Mouse (Mus musculus) brain, embryonic 14.5 days (tissue): ENCODE results near the gene Gm8994. TPM values are rescaled to one million over a fixed set of nuclear protein-coding genes. Genes with fewer than 3 reads are reported as not detected.
A peak's percentile ranks its signal among the peaks of the same experiment; 100 is the strongest.
"Not testable (repeated sequence)": the region's sequence is repeated elsewhere in the genome, so short reads cannot be mapped to it uniquely, and the experiment has no call there.

Experiments used
- DNase-seq: peaks from one replicate; pipeline ENCODE4 v3.0.0-alpha.2; 2011; ENCODE audit warnings: low read depth
- CTCF ChIP-seq: fragments of 200-500 bp; IDR thresholded peaks from 2 replicates; pipeline ENCODE4 v1.5.1; 2012; ENCODE audit warnings: inconsistent platforms, mild to moderate bottlenecking, moderate library complexity, borderline replicate concordance; ENCODE audit not compliant: insufficient read depth, insufficient read length; ENCODE audit errors: extremely low read depth
- POLR2A ChIP-seq: fragments of 200-500 bp; IDR thresholded peaks from 2 replicates; pipeline ENCODE4 v1.6.1; 2012; ENCODE audit warnings: mild to moderate bottlenecking, inconsistent platforms, borderline replicate concordance; ENCODE audit not compliant: poor library complexity, insufficient read depth, insufficient read length, severe bottlenecking; ENCODE audit errors: extremely low read depth
- polyA plus RNA-seq: library from polyadenylated mRNA; depleted of rRNA; stranded (reverse); fragments of >200 nt; gene quantifications from 2 replicates; pipeline ENCODE4 v1.2.3, GENCODE M21; 2012; rRNA removed

Gm8994 gene
- polyA plus RNA-seq: not detected in 2 replicates

DNA sequence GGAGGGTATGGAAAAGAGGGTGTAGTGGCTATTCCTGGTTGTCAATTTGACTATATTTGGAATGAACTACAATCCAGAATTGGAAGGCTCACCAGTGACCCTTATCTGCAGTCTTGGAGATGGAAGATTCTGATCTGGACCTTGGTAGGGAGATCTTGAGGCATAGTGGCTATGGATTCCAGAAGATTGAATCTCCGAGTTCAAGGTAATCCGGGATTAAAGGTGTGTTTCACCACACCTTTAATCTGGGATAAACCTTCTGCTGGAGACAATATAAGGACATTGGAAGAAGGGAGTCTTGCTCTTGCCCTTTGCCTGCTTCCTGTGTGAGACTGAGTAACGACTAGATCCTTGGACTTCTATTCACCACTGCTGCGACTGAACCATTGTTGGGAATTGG is at the start of gene Gm8994:
Gene Gm8994, plus strand, starts transcription at position 301 of the 400 bp plus-strand sequence.
- DNase-seq: not testable (repeated sequence)

DNA sequence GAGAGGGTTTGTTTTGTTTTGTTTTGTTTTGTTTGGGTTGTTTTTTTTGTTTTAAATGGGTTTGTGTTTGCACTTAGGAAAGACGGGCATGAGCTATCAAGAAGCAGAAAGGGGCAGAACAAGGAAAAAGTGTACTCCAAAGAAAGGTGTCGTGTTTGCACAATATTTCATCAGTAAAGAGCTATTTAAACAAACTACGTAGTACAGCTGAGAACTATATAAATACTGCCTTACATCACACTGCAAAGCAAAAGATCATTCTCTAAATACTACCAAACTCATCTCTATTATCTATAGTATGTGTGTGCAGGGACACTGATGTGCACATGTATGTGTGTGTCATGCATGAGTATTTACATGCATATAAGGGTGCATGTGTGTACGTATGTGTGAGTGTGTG is 49.7 kb upstream of the Gm8994 start:
- TF ChIP-seq POLR2A (no peak), CTCF (no peak)
- DNase-seq: no peak

DNA sequence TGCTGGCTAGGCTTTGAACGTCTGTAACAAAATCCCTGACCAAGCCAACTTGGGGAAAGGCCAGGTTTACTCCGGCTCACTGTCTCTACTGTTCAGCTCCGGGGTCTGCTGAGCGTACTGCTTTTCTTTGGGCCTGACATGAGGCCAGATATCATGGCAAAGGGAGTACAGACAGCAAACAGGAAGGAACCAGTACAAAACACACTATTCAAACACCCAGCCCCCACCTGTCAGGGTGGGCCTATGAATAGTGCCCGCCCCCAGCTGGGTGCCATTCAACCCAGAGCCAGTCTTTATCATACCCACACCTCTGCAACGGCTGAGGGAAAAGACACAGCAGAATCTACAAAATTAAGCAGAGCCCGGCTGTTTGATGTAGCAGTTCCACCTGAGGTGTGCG is 42.8 kb upstream of the Gm8994 start:
- peak; percentile 34 for DNase-seq
- no peak for TF ChIP-seq POLR2A
- TF ChIP-seq CTCF: no peak

DNA sequence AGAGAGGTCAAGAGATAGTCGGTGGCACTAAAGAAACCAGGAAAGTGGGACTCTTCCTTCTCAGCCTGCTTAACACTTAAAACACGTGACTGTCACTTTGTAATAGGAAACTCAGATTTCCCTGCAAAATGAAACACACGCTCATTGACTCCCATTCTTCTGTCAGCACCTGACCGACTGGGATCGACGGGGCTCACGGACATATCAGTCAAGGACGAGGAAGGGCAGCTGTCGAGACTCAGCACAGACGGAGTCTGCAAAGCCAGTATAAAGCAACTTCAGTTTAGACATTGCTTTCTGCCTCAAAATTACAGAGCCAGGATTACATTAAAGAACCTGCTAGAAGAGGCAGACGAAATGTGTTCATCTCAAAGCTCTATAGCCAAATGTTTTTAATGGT is 41.2 kb upstream of the Gm8994 start:
- TF ChIP-seq CTCF: no peak
- TF ChIP-seq POLR2A: no peak

DNA sequence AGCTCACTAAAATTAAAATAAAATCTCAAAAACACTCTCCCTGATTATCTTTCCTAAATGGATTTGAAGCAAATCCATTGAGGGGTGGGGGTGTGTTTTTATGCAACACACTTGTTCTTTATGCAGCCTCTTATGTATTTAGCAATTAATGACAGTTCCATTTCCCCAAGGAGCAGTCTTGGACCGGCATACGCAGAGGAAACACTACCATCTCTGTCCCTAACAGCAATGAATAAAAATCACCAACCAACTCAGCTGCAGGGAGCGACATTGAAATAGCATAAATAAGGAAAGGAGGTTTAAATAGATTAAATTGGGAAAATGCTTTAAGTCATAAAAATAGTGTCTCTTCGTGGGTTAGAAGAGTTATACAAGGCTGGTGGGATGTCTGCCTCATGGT is 40.8 kb upstream of the Gm8994 start:
- TF ChIP-seq CTCF (no peak), POLR2A (no peak)
- DNase-seq: peak; percentile 45

More for the DNA sequence above, 41.2 kb upstream of the Gm8994 start:
- no peak for DNase-seq

DNA sequence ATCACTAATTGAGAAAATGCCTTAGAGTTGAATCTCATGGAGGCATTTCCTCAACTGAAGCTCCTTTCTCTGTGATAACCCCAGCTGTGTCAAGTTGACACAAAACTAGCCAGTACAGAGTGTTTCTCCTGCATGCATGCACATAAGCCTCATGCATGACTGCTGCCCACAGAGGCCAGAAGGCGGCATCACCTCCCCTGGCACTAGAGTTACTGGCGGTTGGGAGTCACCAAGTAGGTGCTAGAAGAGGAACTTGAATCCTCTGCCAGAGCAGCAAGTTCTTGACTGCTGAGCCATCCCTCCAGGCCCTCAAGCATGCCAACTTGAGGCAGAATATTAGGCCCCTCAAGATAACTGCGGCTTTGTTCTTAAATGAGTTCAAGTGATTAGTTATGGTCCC is 35.9 kb upstream of the Gm8994 start:
- TF ChIP-seq POLR2A: no peak
- TF ChIP-seq CTCF: no peak
- DNase-seq: no peak

DNA sequence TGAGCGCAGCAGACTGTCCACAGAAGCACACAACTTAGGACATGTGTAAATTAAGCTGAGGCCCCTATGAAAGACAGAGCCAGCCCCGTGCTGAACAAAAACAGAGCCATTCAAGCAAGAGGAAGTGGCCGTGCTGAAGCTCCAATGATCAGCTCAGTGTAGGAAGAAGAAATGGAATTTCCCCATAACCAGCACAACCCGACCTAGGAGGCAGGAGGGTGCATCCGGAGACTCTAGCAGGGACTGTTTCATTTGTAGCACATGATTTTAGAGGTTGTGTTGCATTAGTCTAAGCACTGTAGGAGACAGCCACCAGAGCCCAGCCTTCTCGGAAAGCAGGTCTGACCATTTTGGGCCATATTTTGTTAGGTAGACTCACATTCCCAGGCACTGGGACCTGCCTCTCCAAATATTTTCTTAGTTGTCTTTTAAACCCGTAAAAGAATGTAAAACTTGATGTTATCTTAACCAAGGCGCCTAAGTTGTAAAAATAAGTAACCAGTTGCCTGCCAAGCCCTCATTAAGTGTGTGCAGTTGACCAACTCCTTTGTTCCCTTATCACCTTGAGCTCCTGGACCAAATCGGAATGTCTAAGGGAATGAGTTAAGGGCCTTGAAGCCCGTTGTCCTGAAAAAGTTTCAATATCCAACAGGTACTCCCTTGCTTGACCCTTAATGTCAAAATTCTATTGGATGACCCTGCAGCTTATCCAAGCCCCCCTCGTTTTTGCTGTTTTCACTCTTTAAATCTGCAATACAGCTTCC is 35.2 kb upstream of the Gm8994 start:
- TF ChIP-seq CTCF: no peak
- TF ChIP-seq POLR2A: no peak
- DNase-seq: no peak

DNA sequence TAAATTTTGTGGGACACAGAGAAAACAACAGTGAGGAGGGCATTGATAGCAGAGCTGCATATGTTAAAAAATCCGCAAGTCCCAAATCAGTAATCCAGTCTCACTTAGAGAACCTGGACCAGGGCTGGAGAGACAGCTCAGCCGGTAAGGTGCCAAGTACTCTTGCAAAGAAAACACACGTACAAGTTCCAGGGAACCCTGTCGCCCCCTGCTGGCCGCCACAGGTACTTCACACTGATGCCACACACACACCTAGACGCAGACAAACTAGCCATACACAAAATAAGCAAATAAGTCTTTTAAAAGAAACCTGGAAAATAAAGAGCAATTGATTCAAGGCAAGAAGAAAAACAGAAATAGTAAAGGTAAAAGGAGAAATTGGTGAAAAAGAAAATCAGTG is 33.6 kb upstream of the Gm8994 start:
- DNase-seq: no peak
- TF ChIP-seq POLR2A (no peak), CTCF (peak; percentile 44; the same call in 1 of the 2 replicates)

DNA sequence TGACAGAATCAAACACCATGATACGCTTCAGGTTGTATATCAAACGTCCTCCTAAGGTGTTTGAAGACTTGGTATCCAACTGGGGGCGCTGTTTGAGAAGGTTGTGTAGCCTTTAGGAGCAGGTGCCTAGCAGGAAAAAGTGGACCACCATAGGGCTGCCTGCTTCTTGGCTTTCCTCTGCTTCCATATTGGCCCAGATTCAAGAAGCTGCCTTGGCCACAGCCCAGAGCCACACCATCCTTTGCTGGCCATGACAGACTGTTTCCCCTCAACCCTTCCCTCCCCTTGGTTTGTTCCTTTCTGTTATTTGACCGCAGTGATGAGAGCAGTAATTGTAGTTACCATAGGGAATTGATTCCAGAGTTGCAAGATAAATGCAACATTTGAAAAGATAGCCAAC is 31.5 kb upstream of the Gm8994 start:
- DNase-seq: peak; percentile 49
- TF ChIP-seq POLR2A: no peak
- TF ChIP-seq CTCF: no peak

DNA sequence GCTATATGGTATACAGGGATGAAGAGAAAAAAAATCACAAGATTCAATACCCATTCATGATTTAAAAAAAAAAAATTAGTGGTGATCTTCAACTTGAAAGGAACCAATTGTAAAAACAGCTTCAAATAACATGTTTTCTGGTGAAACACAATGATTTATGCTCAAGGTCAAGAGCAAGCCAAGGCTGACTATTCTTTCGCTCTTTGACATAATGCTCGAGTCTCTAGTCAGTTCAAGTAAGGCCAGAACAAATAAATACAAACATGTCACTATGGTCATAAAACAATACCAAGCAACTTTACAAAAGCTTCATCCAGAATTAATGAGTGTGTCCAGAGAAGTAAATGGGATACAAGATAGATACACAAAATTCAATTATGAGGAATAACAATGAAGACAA is 31.1 kb upstream of the Gm8994 start:
- no peak for DNase-seq
- TF ChIP-seq POLR2A: no peak
- no peak for TF ChIP-seq CTCF

DNA sequence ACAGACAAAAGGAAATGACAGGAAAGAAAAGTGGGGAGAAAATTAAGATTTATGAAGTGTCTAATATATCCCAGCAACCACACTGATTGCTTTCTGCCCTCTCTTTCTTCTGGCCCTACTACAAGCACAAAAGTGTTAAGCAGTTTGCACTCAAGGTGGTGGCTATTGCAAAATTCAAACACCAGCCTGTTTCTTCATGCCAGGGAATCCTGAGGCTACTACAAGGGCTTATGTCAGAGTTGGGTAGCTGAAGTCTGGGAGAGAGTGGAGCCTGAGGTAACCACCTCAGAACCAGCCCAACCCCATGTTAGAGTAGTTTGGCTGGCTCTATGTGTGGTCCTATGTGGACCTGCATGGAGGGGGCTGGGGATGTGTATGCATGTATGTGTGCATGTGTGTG is 23.8 kb upstream of the Gm8994 start:
- TF ChIP-seq CTCF (no peak), POLR2A (no peak)
- DNase-seq: no peak

DNA sequence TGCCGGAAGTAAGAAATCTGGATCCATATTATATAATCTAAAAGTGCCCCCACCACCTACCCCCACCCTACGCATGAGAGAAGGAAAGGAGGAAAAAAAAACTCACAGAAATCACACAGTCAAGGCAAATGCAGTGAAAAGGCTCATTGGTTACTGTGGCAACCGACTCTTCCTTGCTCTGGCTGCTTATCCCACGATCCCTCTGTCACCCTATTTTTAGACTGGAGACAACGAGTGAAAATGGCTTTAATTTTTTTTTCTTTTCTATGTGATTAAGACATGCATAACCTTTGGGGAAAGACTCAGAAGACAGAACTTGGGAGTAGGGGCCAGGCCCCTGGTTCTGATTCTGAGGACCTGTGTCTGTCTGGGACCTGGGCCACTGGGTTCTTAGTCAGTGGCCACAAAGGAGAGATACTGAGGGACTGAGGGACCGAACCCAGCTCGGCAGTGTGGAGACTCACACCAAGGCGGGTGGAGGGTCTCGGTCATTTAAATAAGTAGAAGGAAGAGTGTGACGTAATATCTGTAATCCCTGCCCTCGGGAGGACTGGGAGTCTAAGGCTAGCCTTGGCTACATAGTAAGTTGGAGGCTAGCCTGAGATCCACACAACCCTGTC is 22.9 kb upstream of the Gm8994 start:
- TF ChIP-seq CTCF: no peak
- no peak for TF ChIP-seq POLR2A
- DNase-seq: peak; percentile 59

DNA sequence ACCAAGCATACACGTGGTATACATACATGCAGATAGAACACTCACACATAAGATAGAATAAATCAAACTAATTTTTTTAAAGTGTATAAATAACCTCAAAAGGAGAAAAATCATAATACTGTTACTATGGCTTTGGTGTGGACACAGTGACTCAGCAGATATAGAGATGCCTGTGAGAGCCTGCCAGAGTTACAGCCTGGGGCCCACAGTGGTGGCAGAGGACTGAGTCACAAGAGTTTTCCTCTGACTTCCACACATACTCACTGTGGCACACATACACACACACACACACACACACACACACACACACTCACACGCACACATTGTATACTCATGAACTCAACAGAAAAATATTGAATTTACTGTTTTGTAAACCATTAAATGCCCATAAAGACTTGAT is 17.9 kb upstream of the Gm8994 start:
- TF ChIP-seq CTCF (no peak), POLR2A (no peak)
- no peak for DNase-seq

DNA sequence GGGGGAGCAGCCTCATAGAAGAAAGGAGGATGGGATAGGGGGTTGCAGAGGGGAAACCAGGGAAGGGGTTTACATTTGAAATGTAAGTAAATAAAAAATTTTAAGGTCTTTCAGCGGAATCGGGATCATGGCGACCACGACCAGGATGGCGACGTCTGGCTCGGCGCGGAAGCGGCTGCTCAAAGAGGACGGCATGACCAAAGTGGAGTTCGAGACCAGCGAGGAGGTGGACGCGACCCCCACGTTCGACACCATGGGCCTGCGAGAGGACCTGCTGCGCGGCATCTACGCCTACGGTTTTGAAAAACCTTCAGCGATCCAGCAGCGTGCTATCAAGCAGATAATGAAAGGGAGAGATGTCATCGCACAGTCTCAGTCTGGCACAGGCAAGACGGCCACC is 1.1 kb downstream of the Gm8994 start:
- not testable (repeated sequence) for DNase-seq
